Mouse (Mus musculus): ENCODE data around the gene Mob4.

- TF ChIP-seq CTCF (IDR thresholded peaks at IDR 0.05; ENCODE audit: low read depth) (no peak), EP300 (IDR thresholded peaks at IDR 0.05; ENCODE audit: low read depth) (no peak)
These were observed 36.5 kb downstream of the Mob4 start for GRCm38 (mm10) chr1:55167560-55167959.
